Mouse (Mus musculus) heart, postnatal 14 days (tissue): ENCODE data around the gene Dab1. TPM values are rescaled to one million over a fixed set of nuclear protein-coding genes. Genes with fewer than 3 reads are reported as not detected.

Experiments used
- DNase-seq, 2 experiments: peaks; one replicate each; pipeline ENCODE4 v3.0.0; 2021 to 2022
- intact Hi-C: fragments of 180-260 bp; cut with DNase I; formaldehyde crosslinking; loops from one replicate; pipeline ENCODE4 v1.15.1; 2025
- long read RNA-seq, 2 experiments: library from polyadenylated mRNA; stranded (forward); transcript quantifications; one replicate each; pipeline ENCODE4 v2.0.0; 2021
- total RNA-seq, 2 experiments: library from RNA; stranded (reverse); gene quantifications; 2 replicates each; pipeline ENCODE4 v1.2.3; 2021

Gene Dab1
- under 1 TPM in 1 of 2 experiments, not detected in 1; 0.17 TPM for total RNA-seq
- long read RNA-seq, experiment 1: 0 reads
- long read RNA-seq, experiment 2, partial matches to known transcripts: 0 of 2 reads
- long read RNA-seq, experiment 2, other reads (novel, unspliced or antisense): 2 of 2 reads

DNA sequence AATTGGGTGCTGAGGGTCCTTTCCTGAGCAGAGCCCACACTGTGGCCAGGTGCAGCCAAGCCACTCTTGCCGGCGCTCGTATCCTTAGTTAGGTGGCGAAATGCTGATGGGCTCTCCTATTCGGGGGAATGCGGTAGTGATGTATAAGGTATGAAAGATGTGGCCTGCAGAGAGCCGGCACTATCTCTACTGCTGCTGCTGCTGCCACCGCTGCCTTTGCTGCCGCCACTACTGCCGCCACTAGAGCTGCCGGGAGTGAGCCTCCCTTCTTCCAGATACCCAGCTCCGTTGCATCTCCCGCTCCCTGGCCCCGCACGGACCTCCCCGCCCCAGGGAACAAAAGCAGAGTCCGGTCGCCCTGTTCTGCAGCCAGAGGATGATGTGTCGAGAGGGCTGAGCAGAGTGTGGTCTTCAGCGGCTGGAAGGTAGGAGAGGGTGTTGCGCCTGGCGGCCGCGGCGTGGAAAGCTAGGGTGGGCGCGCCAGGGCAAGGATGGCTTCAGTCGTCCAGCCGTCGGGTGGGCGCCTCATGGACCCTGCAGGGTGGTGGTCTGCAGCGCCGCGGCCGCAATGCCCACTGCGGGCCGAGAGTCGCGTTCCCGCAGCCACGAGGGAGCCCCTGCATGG is at the start of gene Dab1:
Gene Dab1 (plus strand): TSS at position 39 of the 625 bp plus-strand sequence.
- intact Hi-C loops: no loop called here

GRCm38 (mm10) chr4:103571721-103572352 is 47.3 kb upstream of the Dab1 start:
- intact Hi-C loops: no loop called here
- peak; percentile 13 to 39 for DNase-seq

More for the DNA sequence above, at the start of gene Dab1:
- peak in 1 of 2 experiments; percentile 4 for DNase-seq

DNA sequence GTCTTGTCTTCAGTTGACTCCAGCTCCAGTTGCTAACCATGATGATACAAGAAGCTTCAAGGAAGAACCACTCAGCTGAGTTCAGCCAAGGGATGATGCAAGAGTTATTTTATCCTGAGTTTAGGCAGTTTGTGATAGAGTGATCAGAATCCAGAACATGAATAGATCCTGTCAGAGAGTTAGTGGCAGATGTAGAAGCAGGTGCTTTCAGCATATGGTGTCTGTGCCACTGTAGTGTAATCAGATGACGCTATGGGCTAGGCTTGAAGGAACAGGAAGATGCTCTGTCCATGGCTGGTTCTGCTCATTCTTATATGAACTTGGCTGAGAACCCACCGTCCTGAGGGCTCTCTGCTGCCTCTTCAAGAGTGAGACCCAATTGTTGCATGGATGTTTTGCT is 43.6 kb upstream of the Dab1 start:
- intact Hi-C loops: no loop called here
- DNase-seq: no peak

GRCm38 (mm10) chr4:103576305-103576704 is 42.9 kb upstream of the Dab1 start:
- intact Hi-C loops: no loop called here
- DNase-seq: no peak

GRCm38 (mm10) chr4:103577111-103577815 is 41.9 kb upstream of the Dab1 start:
- intact Hi-C loops: no loop called here
- DNase-seq: no peak

- no peak for DNase-seq
- intact Hi-C loops: no loop called here
Measured at GRCm38 (mm10) chr4:103577821-103578220, 41.3 kb upstream of the Dab1 start.

DNA sequence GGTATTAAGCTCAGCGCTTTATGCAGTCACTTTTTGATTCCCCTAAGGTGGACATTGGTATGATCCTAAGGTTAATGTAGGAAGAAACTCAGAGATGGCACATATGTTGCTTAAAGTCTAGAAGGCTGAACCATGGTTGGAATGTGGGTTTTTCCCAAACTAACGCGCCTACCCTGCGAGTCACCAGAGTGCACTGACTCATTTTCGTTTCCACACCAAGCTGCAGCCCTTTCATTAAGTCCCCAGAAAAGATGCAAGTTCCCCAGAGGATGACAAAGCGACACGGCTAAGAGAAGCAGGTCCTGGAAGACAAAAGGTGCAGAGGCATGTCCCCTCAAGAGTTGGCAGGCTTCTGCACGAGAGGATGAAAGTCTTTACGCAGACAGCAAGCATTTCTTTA is 39.1 kb upstream of the Dab1 start:
- DNase-seq: no peak
- intact Hi-C loops: no loop called here

DNA sequence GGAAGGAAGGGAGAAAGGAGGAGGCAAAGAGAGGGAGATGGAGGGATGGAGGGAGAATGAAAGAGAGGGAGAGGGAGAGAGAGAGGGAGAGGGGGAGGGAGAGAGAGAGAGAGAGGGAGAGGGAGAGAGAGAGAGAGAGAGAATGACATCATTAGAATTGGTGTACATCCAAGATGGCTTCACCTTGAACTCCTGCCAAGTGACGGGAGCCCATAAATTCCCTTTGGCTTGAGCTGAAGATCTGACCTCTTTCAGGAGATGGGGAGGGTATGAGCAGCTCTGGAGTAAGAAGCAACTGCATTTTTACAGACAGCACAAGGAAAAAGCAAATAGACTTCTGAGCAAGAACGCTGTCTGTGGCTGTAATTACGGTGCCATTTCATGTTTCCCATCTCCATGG is 4.1 kb upstream of the Dab1 start:
- DNase-seq: no peak
- intact Hi-C loops: no loop called here

GRCm38 (mm10) chr4:103619946-103620371 is 800 bp downstream of the Dab1 start:
- DNase-seq: no peak
- intact Hi-C loops: no loop called here

DNA sequence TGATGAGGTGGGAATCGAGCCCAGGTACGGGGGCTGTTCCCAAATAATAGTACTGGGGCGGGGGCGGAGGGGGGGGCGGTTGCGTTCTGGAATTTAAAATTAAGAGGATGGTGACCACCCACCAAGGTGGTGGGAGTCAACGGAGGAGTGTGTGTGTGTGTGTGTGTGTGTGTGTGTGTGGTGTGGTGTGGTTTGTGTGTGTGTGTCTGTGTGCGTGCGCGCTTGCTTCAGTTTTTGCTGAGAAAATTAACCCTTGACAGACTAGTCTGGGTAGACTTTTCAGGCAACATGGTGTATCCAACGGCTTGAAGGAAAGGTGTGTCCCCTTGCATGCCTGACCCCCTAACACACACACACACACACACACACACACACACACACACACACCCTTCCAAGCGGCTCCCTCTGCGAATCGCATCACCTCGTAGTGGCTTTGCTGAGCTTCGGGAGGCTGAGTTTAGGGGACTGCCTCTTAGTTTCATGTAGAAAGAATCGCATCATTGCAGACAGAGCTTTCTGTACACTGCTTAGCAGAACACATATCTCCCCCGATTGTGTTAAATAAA is 1.5 kb downstream of the Dab1 start:
- intact Hi-C loops: no loop called here
- no peak for DNase-seq

- intact Hi-C loops: no loop called here
- DNase-seq: no peak
Measured at GRCm38 (mm10) chr4:103621586-103621985, 2.4 kb downstream of the Dab1 start.

GRCm38 (mm10) chr4:103630177-103630576 is 11.0 kb downstream of the Dab1 start:
- intact Hi-C loops: no loop called here
- no peak for DNase-seq

GRCm38 (mm10) chr4:103636168-103636776 is 17.1 kb downstream of the Dab1 start:
- intact Hi-C loops: no loop called here
- DNase-seq: no peak

- DNase-seq: no peak
- intact Hi-C loops: no loop called here
Measured at GRCm38 (mm10) chr4:103648209-103648896, 29.2 kb downstream of the Dab1 start.

- no peak for DNase-seq
- intact Hi-C loops: no loop called here
Measured at GRCm38 (mm10) chr4:103655740-103656139, 36.6 kb downstream of the Dab1 start.

- intact Hi-C loops: no loop called here
- no peak for DNase-seq
Measured at GRCm38 (mm10) chr4:103661386-103661785, 42.2 kb downstream of the Dab1 start.

GRCm38 (mm10) chr4:103667438-103667837 is 48.3 kb downstream of the Dab1 start:
- intact Hi-C loops: no loop called here

DNA sequence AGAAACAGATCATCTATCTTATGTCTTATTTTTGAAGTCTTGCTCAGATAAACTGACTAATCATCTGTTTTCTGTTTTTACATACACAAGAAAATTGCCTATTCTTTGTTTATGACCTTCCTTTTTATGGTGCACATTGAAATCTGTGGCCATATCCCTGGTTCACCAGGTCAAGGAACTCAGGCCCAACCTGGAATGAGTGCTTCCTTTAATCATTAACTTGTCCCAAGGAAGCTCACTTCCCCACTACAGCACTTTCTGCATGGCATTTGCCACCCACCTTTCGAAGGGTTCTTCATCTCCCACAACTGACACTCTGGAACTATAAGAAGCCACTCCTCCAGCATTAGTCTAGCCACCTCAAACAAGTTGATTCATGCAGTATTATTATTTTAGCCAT is 58.0 kb downstream of the Dab1 start:
- intact Hi-C loops: no loop called here
- DNase-seq: no peak

More at GRCm38 (mm10) chr4:103667438-103667837, 48.3 kb downstream of the Dab1 start:
- DNase-seq: no peak

DNA sequence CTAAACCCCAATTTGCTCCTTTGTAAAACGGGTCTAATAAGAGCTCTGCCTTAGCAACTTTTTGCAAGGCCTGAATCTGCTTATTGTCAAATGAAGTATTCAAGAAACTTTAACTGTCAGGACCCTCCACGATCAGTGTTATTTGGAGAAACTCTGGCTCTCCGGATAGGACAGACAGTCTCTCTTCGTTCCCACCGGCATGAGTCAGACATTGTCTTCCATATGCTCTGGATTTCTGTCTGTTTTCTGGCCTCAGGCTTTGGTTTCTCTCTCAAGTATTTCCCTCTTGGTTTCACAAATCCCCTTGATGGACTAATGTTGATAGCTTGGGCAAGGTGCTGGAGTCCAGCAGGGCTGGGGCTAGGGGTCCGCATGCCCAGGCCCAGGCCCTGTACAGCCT is 59.3 kb downstream of the Dab1 start:
- DNase-seq: no peak
- intact Hi-C loops: no loop called here

DNA sequence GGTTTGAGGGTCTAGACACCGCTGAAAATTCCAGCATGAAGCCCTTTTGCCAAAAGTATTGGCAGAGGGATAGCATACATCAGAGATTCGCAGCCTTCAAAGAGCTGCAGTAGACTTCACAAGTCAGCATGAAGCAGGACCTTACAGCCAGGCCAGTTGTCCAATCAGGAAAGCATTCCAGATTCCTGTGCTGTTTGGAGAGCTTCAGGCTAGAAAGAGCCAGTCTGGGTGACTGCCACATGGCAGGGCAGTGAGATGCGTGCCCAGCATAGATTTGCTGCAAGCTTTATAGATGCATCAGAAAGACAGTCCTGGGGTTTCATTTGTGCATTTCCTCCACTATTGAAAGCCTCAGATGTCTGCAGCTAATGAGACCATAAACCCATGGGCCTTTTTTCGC is 66.0 kb downstream of the Dab1 start:
- no peak for DNase-seq
- intact Hi-C loops: no loop called here
